Mouse (Mus musculus): ENCODE measurements around the gene Fuom. TPM values are rescaled to one million over a fixed set of nuclear protein-coding genes. Genes with fewer than 3 reads are reported as not detected.
"Not testable (repeated sequence)": the region's sequence is repeated elsewhere in the genome, so short reads cannot be mapped to it uniquely, and the experiment has no call there.

Fuom gene
- 34.3 and 36.2 TPM in 2 replicates for total RNA-seq (2014; rRNA removed)
- polyA plus RNA-seq (2015; fragmentation: Nextera tagmentation; extraction: Ambion mirVana) = 53.0 and 54.3 TPM in 2 replicates

DNA sequence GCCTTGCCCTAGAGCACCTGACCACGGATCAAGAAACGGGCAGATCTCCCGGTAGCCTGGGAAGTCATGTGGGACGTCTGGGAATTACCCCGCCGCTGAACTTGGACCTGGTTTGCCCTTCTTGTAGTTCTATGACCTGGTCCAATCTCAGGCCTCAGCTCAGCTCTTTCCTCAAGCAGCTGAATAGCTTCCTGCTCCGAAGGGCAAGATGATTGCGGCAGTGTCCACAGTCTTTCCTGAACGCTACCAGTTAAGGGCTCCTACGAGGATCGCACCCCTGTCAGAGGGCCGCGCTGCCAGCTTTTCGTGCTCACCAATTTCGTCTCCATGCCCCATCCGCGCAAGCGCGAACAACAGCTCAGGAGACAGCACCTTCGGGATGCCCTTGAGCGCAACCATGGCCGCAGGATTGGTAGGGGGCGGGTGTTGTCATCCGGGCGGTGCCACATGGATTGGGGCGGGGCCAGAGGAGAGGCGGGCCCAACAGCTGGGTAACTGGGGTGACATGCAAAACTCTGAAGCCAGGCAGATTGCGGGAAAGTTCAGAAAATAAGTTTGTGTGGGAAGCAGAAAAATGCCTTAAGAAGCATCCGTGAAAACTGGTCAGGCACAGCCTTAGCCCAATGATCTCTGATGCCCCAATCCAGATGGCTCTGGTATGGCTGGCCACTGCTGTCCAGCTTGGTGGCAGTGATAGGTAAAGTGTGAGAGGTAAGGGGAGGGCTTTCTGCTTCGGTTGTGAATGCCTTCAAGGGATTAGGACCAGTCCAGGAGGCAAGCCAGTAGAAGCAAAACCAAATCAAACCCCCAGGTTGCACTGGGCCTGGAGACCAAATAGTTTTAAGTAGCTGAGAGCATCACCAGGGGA is at the start of gene Fuom:
Gene Fuom, minus strand, starts transcription at position 449 of the 868 bp plus-strand sequence.
- ATAC-seq = peak; percentile 90
- H3K36me3 ChIP-seq (ENCODE audit: insufficient read depth, low read length) = no peaks in the 10 kb centered on the region
- H3K4me2 ChIP-seq (ENCODE audit: low read depth, low read length) = peak within 1 kb of the TSS; percentile 66
- no peaks in the 10 kb centered on the region for H3K9me3 ChIP-seq (ENCODE audit: low read length)
- peak within 1 kb of the TSS; percentile 40 for H3K4me3 ChIP-seq (ENCODE audit: low read length)
- peak; percentile 86 for DNase-seq (ENCODE audit: low spot score)
- peaks cover 8% of the 10 kb centered on the region for H3K4me1 ChIP-seq (ENCODE audit: insufficient read depth, low read length)
- H3K27ac ChIP-seq = peak within 1 kb of the TSS; percentile 74; the same call in 1 of the 2 replicates
- H3K9ac ChIP-seq (replicated peaks; ENCODE audit: low read length) = peak within 1 kb of the TSS; percentile 52
- TF ChIP-seq CTCF (IDR thresholded peaks at IDR 0.05; ENCODE audit: low read depth) = no peak
- no peaks in the 10 kb centered on the region for H3K27me3 ChIP-seq (ENCODE audit: insufficient read depth, low read length)
- WGBS = 1% methylated on average over 30 of the region's 30 CpGs

DNA sequence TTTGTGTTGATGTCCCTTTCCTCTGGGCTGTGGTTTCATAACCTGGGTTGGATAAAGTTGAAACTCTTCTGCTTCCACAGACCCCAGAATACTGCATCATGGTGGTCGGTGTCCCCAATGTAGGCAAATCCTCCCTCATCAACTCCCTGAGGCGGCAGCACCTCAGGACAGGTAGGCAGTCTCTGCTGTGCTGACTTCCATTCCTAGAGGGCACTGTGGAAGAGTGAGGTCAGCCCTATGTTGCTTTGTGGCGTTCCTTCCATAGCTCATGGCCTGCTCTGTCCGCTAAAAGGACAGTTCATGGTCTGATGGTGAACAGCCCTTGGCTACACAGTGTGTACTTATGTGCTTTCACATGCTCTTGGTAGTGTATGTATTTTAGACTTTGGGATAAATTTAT is 42.3 kb upstream of the Fuom start:
- Histone ChIP-seq H3K27me3 (ENCODE audit: insufficient read depth, low read length) (no peaks in the 10 kb centered on the region), H3K4me2 (ENCODE audit: low read depth, low read length) (no peak overlapping the region), H3K27ac (no peak overlapping the region), H3K4me1 (ENCODE audit: insufficient read depth, low read length) (no peaks in the 10 kb centered on the region), H3K4me3 (ENCODE audit: low read length) (no peak overlapping the region), H3K9me3 (ENCODE audit: low read length) (no peaks in the 10 kb centered on the region), H3K9ac (replicated peaks; ENCODE audit: low read length) (no peak overlapping the region), H3K36me3 (ENCODE audit: insufficient read depth, low read length) (no peaks in the 10 kb centered on the region)
- no peak for TF ChIP-seq CTCF (IDR thresholded peaks at IDR 0.05; ENCODE audit: low read depth)
- WGBS = 90% methylated on average over 4 of the region's 4 CpGs
- no peak for ATAC-seq
- no peak for DNase-seq (ENCODE audit: low spot score)

DNA sequence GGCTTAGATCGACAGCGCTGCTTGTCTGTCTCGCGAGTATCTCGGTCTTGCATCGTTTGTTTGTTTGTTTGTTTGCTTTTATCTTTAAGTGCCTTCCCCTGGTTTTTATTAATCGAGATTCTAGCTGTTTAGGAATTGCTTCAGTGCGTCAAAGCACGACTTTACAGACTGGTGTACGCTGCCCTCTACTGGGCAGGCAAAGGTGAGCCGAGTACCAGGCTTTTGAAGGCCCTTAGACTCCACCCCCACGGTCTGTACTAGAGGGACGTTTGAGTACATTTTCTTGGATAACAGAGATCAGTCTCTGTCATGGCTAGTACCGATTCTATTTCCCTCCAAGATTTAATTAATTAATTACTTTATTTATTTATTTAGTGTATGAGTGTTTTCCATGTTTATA is 39.1 kb upstream of the Fuom start:
- peak; percentile 79 for DNase-seq (ENCODE audit: low spot score)
- no peaks in the 10 kb centered on the region for H3K9me3 ChIP-seq (ENCODE audit: low read length)
- H3K27me3 ChIP-seq (ENCODE audit: insufficient read depth, low read length) = no peaks in the 10 kb centered on the region
- peaks cover 3% of the 10 kb centered on the region; the same call in 1 of the 2 replicates for H3K4me1 ChIP-seq (ENCODE audit: insufficient read depth, low read length)
- H3K27ac ChIP-seq = no peak overlapping the region
- TF ChIP-seq CTCF (IDR thresholded peaks at IDR 0.05; ENCODE audit: low read depth) = peak; percentile 73
- no peak overlapping the region for H3K4me2 ChIP-seq (ENCODE audit: low read depth, low read length)
- no peak overlapping the region for H3K9ac ChIP-seq (replicated peaks; ENCODE audit: low read length)
- 5% methylated on average over 14 of the region's 14 CpGs for WGBS
- no peak overlapping the region for H3K4me3 ChIP-seq (ENCODE audit: low read length)
- H3K36me3 ChIP-seq (ENCODE audit: insufficient read depth, low read length) = no peaks in the 10 kb centered on the region
- no peak for ATAC-seq

DNA sequence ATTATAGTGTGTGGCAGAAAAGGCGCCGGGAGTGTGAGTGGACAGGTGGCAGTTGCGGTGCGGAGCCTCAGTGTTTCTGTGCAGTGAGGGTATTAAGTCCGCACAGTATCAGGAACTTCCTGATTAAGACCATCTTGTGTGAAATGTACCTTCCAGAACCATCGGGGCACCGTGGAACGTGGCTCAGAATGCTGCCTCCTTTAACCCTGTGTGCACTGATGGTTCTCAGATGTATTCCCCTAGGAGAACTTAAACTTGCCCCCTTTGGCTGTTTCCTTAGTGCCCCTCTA is 35.7 kb upstream of the Fuom start:
- H3K9me3 ChIP-seq (ENCODE audit: low read length) = no peaks in the 10 kb centered on the region
- DNase-seq (ENCODE audit: low spot score) (no peak), ATAC-seq (no peak)
- H3K36me3 ChIP-seq (ENCODE audit: insufficient read depth, low read length) = no peaks in the 10 kb centered on the region
- peak overlapping the region; percentile 90 for H3K27ac ChIP-seq
- WGBS = 0% methylated on average over 8 of the region's 8 CpGs
- no peak for TF ChIP-seq CTCF (IDR thresholded peaks at IDR 0.05; ENCODE audit: low read depth)
- H3K27me3 ChIP-seq (ENCODE audit: insufficient read depth, low read length) = no peaks in the 10 kb centered on the region
- peak overlapping the region; percentile 76 for H3K9ac ChIP-seq (replicated peaks; ENCODE audit: low read length)
- H3K4me2 ChIP-seq (ENCODE audit: low read depth, low read length) = peak overlapping the region; percentile 92
- H3K4me3 ChIP-seq (ENCODE audit: low read length) = peak overlapping the region; percentile 61
- peaks cover 3% of the 10 kb centered on the region; the same call in 1 of the 2 replicates for H3K4me1 ChIP-seq (ENCODE audit: insufficient read depth, low read length)

DNA sequence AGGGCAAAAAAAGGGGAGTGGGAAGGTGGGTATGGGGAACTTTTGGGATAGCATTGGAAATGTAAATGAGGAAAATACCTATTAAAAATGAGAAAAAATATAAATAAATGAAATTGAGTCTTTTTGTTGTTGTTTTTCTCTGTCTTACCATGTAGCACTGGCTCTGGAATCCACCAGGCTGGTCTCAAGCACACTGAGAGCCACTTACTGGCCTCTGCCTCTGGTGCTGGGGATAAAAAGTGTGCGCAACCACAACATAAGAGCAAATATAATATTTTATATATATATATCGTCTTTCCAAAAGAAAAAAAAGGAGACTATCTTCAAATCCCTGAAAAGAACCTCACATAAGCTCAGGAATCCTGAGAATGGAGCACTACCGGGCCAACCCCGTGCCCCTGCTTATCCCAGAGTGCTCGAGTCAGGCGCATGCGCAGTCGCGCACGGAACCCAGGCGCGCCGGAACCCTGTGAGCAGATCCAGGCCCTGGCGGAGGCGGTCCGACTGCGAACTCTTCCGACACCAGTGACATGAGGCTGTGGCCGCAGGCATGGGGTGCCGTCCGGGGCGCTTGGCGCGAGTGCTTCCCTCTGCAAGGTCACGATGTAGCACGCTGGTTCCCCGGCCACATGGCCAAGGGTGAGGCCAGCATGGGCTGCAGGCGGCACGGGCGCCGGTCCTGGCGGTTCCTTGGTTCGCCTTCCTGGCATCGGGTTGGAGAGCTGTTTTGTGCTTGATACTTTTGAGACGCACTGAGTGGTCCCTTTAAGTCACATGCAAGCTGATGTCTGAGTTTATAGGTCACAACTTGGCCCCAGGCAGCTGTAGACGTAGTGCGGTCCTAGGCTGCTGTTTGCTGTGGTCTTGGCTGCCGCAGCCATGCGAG is 35.1 kb upstream of the Fuom start, which contains the start of gene Mtg1:
Gene Mtg1, plus strand, starts transcription at position 430 of the 886 bp plus-strand sequence.
- Histone ChIP-seq H3K36me3 (ENCODE audit: insufficient read depth, low read length) (no peaks in the 10 kb centered on the region), H3K4me1 (ENCODE audit: insufficient read depth, low read length) (peaks cover 3% of the 10 kb centered on the region; the same call in 1 of the 2 replicates), H3K4me2 (ENCODE audit: low read depth, low read length) (peak within 1 kb of the TSS; percentile 92), H3K9ac (replicated peaks; ENCODE audit: low read length) (peak within 1 kb of the TSS; percentile 76), H3K4me3 (ENCODE audit: low read length) (peak within 1 kb of the TSS; percentile 61), H3K9me3 (ENCODE audit: low read length) (no peaks in the 10 kb centered on the region), H3K27me3 (ENCODE audit: insufficient read depth, low read length) (no peaks in the 10 kb centered on the region), H3K27ac (peak within 1 kb of the TSS; percentile 90)
- ATAC-seq (peak; percentile 98), DNase-seq (ENCODE audit: low spot score) (peak; percentile 98)
- 2% methylated on average over 39 of the region's 39 CpGs for WGBS
- TF ChIP-seq CTCF (IDR thresholded peaks at IDR 0.05; ENCODE audit: low read depth) = peak; percentile 4; the same call in 1 of the 2 replicates

DNA sequence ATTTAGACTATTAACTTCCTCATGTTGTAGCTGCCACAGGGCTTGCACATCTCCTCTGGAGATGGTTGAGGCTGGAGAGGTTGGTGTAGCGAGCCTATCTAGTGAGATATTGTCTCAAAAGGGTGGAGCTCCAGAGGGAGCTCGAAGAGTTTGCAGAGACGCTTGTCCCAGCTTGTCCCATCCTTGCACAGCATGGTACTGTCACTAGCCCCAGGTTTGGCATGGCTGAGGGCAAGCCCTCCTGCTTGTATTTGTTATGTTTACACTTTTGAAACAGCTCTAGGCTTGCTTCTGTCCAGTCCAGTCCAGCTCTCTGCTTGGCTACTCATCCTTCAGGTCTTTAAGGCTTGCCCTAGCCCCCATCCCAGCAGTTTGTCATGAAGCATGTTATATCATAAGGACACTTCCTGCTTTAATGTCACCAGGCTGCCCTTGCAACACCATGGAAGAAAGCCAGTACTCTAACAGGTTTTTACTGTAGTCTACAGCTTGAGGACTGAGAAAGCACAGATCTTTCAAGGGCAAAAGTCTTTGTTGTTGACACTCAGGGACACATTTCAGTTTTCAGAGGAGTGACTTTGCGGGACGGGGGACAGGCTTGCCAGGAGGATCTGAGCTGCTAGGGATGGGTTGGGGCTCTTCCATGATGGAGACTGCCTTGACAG is 33.0 kb upstream of the Fuom start:
- Histone ChIP-seq H3K9ac (replicated peaks; ENCODE audit: low read length) (no peak overlapping the region), H3K4me1 (ENCODE audit: insufficient read depth, low read length) (peaks cover 3% of the 10 kb centered on the region; the same call in 1 of the 2 replicates), H3K4me2 (ENCODE audit: low read depth, low read length) (no peak overlapping the region), H3K9me3 (ENCODE audit: low read length) (no peaks in the 10 kb centered on the region), H3K27me3 (ENCODE audit: insufficient read depth, low read length) (no peaks in the 10 kb centered on the region), H3K4me3 (ENCODE audit: low read length) (no peak overlapping the region), H3K36me3 (ENCODE audit: insufficient read depth, low read length) (no peaks in the 10 kb centered on the region), H3K27ac (no peak overlapping the region)
- 87% methylated on average over 5 of the region's 5 CpGs for WGBS
- DNase-seq (ENCODE audit: low spot score) (no peak), ATAC-seq (no peak)
- no peak for TF ChIP-seq CTCF (IDR thresholded peaks at IDR 0.05; ENCODE audit: low read depth)

DNA sequence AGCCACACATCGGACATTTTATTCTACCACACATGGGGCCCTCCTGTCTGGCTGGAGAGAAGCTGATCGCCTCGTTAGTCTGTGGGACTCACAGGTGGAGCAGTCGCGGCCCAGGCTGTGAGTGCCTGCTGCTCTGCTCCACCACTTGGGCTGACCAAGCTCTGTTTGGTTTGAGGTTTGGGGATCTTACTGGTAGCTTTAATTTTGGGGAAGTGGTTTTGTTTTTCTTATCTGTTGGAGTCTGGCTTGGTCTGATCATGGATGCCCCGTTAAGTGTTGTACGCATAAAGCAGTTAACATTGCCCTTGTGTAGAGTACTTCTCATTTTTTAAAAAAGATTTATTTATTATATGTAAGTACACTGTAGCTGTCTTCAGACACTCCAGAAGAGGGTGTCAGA is 31.8 kb upstream of the Fuom start:
- H3K36me3 ChIP-seq (ENCODE audit: insufficient read depth, low read length); H3K27ac ChIP-seq; H3K9me3 ChIP-seq (ENCODE audit: low read length); H3K4me1 ChIP-seq (ENCODE audit: insufficient read depth, low read length); DNase-seq (ENCODE audit: low spot score); H3K27me3 ChIP-seq (ENCODE audit: insufficient read depth, low read length); H3K4me2 ChIP-seq (ENCODE audit: low read depth, low read length); H3K9ac ChIP-seq (replicated peaks; ENCODE audit: low read length); H3K4me3 ChIP-seq (ENCODE audit: low read length); ATAC-seq: not testable (repeated sequence)
- WGBS = 95% methylated on average over 5 of the region's 7 CpGs

DNA sequence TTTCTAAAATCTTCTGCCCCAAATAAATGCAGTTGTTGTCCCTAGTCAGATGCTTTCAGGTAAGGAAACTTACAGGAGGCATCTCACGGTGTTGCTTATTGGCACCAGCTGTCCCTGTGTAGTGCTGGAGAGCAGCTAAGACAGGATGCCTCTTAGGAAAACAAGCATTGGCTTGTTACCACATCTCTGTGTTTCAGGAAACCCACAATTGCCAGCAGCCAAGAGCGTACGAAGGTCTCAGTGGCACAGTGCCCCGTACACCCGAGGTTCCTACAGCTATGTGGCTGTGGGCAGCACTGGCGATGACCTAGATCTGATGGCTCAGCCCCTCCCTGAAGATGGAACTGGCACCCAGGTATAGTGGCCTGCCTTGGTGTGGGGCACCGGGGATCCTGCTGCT is 29.9 kb upstream of the Fuom start:
- not testable (repeated sequence) for H3K4me1 ChIP-seq (ENCODE audit: insufficient read depth, low read length); H3K9me3 ChIP-seq (ENCODE audit: low read length); H3K36me3 ChIP-seq (ENCODE audit: insufficient read depth, low read length); ATAC-seq; H3K27me3 ChIP-seq (ENCODE audit: insufficient read depth, low read length); H3K4me3 ChIP-seq (ENCODE audit: low read length); H3K4me2 ChIP-seq (ENCODE audit: low read depth, low read length); DNase-seq (ENCODE audit: low spot score); H3K27ac ChIP-seq; H3K9ac ChIP-seq (replicated peaks; ENCODE audit: low read length)
- WGBS = 95% methylated on average over 6 of the region's 7 CpGs
